Mouse (Mus musculus) frontal cortex, postnatal 36 days (tissue): ENCODE measurements around the gene Dnah3.

ENCODE experiments used
- DNase-seq, 2 experiments: peaks; one replicate each; pipeline ENCODE4 v3.0.0; 2022; ENCODE audit warnings: low spot score in 2 of 2

The Dnah3 gene

DNA sequence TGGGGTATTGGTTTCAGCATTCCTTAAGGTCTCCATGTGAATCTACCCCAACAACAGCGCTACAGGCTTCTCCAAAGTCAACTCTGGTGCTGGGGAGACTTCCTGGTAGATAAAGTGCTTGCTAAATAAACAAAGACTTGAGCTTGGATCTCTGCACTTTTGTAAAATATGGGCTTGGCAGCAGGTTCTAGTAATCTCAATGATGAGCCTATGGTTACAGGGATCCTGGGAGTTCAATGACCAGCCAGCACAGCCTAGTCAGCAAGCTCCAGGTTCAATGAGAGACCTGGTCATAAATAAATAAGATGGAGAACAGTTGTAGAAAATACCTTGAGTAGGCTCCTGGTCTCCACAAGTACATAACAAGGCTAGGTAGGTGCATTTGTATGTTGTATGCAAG lies 141.0 kb downstream of the Dnah3 start:
- DNase-seq, result no peak

- no peak for DNase-seq
Measured at GRCm38 (mm10) chr7:119941569-119941968, 153.5 kb downstream of the Dnah3 start.

DNA sequence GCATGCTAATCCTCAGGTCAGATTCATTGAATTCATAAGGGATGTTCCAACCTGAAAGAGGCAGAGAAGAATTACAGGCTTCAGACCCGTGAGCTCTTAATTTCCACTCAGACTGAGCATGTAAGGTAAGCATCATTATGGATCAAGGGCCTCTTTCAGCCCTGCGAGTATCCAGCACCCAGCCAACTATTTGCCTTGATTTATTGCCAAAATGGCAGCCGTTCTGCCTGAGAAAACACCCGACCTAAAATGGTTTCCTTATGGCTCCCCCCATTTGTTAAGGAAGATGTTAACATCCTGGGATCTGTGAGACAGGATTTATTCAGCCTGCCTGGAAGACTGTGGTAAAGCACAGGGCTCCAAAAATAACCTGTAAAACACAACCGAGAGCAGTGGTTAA lies 158.0 kb downstream of the Dnah3 start:
- DNase-seq, result no peak

DNA sequence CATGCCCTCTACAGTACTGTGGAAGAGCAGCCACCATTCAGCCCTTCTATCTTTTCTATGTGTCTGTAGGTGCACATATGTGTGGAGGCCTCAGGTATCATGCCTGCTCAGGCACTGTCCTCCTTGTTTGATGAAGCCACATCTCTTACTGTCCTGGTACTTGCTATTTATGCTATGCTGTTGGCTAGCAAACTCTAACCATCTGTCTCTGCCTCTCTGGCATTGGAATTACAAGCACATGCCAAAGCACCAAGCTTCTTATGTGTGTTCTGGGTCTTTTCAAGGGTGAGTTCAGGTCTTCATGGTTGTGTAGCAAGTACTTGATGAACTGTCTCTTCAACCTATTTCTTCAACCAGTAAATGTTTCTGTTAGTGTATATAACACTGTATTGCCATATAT lies 158.8 kb downstream of the Dnah3 start:
- DNase-seq, result no peak

DNA sequence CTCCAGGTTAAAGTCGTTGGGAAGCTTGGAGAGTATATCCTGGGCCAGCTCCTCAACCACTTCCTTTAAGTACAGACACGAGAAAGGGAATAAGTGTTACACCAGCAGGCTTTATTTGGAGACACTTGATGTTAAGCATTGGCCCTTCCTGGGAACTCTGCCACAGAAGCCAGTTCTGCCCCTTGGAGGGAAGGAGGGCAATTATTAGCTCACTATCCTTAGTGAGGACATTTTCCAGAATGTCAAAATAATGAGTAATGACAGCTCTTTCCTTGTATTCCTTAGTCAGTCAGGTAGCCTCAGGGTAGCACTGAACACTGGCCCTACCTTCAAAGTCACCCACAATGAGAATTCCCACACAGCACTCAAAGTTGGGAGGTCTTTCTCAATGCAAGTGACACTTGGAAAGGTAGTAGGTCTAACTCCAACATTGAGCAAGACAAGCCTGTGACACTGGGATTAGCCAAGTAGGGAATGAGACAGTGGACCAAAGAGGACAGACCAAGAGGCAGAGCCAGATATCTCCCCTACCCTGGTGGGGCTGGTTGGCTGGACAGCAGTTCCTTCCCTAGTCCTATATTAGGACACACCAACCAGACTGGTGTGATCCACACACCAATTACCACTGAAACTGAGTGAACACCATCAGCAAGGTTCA lies 166.2 kb downstream of the Dnah3 start:
- DNase-seq, result no peak

- DNase-seq, result no peak
Measured at GRCm38 (mm10) chr7:119921054-119921453, 174.0 kb downstream of the Dnah3 start.

GRCm38 (mm10) chr7:119920457-119920856 lies 174.6 kb downstream of the Dnah3 start:
- no peak for DNase-seq

DNA sequence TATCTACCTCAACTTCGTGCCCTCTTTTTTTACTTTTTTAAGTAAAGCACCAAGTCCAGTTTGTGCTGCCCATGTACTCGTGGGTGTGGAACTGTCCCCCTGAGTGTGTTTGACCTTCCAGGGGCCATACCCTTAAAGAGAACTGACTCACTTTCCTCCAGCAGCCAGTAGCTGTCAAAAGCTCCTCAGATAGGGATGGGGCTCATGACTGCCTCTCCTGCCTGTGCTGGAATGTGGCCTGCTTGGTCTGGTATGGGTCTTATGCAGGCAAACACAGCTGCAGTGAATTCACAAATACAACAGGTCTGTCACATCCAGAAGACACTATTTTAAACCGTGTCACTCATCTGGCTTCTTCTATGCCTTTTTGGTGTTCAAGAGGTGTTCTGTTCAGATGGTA lies 183.4 kb downstream of the Dnah3 start:
- no peak for DNase-seq

DNA sequence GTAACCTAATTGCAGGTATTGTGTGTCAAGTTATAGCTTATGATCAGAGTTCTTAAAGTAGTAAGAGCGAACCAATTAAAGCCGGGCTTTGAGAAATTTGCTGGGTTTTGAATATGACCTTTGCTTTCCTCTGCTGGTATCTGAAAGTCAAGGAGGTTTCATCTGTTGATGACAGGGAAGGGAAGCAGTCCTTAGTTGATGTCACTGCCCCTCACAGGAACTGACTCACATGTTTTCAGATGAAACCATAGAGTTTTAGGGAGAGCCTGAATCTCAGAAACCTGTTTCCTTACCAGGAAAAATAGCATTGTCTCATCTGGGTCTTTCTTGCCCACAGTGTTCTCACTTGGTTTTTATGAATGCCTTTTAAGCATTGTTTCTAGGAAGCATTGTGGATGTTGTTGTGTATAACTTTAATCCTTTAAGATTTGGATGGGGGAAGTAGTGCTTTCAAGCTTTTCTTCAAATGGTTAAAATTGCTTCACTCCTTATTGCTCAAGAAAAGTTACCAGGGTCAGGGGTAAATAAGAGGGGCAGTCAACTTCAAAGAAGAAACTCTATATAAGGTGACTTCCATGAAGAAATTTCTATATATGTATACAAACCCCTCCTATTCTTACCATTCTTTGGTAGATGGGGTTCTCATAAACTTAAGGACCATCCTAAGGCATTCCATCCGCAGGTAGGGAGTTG lies 188.4 kb downstream of the Dnah3 start:
- no peak for DNase-seq

GRCm38 (mm10) chr7:119899386-119900057 lies 195.6 kb downstream of the Dnah3 start:
- no peak for DNase-seq

- no peak for DNase-seq
Measured at GRCm38 (mm10) chr7:119898247-119898856, 196.7 kb downstream of the Dnah3 start.

GRCm38 (mm10) chr7:119897521-119898109 lies 197.5 kb downstream of the Dnah3 start:
- no peak for DNase-seq

GRCm38 (mm10) chr7:119895639-119896512 lies 199.2 kb downstream of the Dnah3 start, which contains the start of the genes Lyrm1 and Dcun1d3:
Gene Lyrm1, plus strand, starts transcription at chr7:119895861.
Gene Dcun1d3, minus strand, starts transcription at chr7:119896298.
- DNase-seq, result peak; percentile 95 to 97

DNA sequence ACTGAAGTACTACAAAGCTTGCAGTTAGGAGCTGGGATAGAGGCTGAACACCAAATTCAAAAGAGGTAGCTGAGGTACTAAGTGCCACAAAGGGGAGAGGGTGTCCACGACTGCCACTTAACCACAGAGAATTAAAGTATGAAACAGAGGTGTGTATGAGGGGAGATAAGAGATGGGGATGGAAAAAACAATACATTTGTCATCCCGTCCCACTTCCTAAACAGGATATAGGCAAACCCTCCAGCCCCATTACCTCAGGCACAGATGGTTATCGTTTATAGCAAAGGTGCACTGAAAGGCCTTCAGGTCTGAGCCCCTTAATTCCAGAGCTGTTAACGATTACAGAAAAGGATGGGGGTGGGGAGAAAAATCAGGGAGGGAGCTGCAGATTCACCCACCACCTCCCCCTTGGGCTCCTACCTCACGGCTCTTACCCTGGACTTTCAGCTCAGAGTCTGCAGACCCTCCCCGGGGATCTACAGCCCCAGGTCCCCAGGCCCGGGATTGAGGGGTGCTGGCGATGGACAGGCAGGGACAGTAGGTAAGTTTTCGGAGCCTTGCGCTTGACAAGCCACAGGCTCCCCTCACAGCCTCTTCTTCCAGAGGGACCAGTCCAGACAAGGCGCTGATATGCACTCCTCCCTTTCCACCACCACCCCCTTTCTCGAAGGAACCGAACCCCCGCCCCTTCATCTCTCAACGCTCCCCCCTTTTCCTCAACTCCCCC lies 200.1 kb downstream of the Dnah3 start:
- peak; percentile 14 to 27 for DNase-seq

GRCm38 (mm10) chr7:119892742-119893141 lies 202.3 kb downstream of the Dnah3 start:
- DNase-seq, result no peak

GRCm38 (mm10) chr7:119892198-119892597 lies 202.9 kb downstream of the Dnah3 start:
- DNase-seq, result no peak

GRCm38 (mm10) chr7:119887887-119888286 lies 207.2 kb downstream of the Dnah3 start:
- no peak for DNase-seq

DNA sequence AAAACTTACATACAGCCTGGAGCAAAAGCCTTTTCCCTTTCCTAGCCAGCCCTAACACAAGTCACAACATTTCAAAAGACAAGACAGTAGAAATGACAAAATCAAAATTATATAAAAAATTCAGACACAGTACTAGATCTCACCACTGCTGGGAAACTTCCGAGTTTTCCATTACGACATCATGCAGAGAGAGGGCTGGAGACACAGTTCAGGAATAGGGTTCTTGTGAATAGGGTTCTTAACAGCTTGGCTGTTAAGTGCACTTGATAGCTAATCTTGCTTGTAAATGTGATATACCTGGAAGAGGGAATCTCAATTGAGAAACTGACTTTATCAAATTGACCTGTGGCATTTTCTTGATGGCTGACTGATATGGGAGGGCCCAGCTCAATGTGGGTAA lies 213.9 kb downstream of the Dnah3 start:
- DNase-seq, result no peak

DNA sequence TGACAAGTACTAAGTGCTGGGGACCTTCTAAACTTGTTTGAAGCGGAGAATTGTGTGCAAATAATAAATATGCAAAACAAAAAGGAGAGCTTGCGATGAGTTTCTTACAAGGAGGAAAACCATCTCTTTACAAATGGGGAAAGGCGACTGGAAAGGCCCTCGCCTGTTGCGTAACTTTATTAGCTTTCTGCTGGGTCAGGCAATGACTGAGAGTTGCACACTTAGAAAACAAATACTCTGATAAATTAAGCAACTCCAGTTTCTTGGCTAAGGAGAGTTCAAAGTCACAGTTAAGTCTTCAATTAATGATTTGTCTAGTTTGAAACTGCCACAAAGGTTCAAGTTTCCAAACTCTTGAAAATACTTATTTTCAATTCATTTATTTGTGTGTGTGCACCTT lies 214.7 kb downstream of the Dnah3 start:
- no peak for DNase-seq

GRCm38 (mm10) chr7:119879171-119879570 lies 215.9 kb downstream of the Dnah3 start:
- DNase-seq, result no peak
